Mouse (Mus musculus): ENCODE results near the gene Slc8b1.

Gene Slc8b1

DNA sequence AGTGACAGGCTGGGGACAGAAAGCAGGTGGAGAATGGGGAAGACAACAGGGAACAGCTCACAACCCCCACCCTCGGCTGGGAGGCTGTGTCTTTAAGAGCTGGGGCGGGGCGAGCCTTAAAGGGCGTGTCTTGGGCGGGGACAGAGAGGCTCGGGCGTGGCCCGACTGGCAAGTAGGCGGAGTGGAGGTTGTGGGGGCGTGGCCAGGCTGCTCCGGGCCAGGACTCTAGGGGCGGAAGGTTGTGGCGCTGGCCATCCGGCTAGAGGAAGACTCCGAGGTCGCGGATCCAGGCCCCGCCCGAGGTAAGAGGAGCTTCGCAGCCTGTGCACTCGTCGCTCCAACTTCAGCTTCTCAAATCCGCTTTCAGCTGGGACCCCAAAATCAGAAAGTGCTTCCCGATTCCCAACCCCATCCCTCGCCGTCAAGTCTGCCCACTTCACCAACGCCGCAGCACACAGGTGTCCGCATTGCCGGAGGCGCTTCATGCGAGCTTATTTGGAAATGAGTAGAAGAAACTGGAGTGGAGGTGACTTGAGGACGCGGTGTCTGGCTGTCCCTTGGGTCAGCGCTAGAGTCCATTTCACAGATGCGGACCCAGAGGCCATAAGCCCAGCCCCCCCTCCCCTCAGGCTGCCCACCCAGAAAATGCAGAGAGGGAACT lies at the start of gene Slc8b1:
Gene Slc8b1, plus strand, starts transcription at position 187 of the 661 bp plus-strand sequence.
- peak; percentile 93 for DNase-seq (ENCODE audit: low spot score)

DNA sequence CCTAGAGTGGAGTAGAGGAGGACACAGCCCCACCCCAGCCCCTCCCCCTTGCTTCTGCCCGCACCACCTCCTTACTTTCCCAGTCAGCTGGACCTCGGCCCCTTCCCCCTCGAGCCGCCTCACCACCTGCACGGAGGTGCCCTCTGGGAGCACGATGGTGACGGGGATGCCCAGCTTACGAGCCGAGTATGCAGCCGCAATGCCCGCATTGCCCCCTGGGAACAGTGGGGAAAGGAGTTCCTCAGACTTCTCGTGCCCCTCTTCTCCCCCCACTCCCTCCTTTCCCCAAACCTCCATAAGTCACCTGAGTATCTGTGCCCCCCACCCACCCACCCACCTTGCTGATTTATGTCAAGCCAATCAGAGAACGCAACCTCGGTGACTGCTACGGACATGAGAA lies 49.1 kb upstream of the Slc8b1 start:
- no peak for DNase-seq (ENCODE audit: low spot score)

DNA sequence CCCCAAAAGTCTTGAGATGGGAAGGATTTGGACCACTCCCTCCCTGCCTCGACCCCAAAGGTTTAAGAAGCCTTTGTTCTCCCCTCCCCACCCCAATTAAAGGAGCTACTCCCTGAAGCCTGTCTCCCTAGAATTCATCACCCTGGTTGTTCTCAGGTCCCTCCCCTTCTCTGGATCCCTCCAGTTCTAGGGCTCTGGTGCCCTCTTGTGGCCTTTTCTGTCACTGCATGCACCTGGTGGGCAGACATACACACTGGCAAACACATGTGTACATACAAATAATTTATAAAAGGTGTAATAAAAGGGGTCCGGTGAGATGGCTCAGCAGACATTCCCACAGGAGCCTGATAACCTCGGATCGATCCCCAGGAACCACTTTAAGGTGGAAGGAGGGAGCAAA lies 46.6 kb upstream of the Slc8b1 start:
- peak; percentile 31 for DNase-seq (ENCODE audit: low spot score)

DNA sequence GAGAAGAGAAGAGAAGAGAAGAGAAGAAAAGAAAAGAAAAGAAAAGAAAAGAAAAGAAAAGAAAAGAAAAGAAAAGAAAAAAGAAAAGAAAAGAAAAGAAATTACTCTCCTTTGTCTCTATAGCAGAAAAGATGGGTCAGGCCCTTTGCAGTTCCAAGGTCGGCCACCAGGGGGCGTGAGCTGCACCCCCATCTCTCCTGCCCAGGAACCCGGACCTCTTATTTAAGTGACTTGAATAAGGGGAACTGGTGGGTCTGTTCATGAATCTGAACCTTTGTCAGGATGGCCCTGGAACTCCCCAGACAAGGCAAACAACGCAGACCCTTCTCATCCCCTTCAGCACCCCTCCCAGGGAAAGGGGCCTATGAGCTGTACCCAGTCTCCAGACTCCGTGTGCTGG lies 45.9 kb upstream of the Slc8b1 start:
- DNase-seq (ENCODE audit: low spot score) = peak; percentile 60

DNA sequence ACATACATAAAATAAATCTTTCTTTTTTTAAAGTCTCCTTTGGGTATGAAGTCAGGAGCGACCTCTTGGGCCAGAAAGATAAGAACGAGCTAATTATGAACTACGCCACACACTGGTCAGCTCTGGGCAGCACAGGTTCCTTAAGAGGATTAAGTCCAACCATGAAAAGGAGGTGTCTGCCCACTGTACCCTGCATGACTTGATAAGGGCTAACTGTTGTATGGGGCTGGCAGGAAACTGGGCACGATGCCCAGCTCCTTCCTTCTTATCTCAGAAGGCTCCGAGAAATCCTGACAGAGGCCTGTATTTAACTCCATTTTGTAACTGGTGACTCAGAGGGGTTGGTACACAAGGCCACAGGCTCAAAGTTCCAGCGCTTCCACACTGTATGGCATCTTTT lies 45.1 kb upstream of the Slc8b1 start:
- DNase-seq (ENCODE audit: low spot score) = peak; percentile 82

DNA sequence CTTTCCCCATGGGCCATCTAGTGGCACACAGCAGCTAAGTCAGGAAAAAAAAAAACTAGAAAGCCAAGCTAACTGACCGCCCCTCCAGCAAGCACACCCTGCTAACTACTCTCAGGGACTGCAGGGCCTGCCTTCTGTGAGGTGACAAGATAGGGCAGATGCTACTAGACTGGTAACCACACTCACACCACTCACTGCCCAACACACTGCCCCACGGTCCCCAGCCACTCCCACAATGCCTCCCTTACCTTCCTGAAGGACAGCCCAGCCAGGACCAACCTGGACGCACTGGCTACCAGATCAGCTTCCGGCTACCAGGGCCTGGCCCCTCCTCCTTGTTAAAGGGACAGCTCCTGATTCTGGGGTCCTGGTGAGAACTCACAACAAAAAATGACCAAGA lies 43.9 kb upstream of the Slc8b1 start:
- DNase-seq (ENCODE audit: low spot score) = peak; percentile 58

DNA sequence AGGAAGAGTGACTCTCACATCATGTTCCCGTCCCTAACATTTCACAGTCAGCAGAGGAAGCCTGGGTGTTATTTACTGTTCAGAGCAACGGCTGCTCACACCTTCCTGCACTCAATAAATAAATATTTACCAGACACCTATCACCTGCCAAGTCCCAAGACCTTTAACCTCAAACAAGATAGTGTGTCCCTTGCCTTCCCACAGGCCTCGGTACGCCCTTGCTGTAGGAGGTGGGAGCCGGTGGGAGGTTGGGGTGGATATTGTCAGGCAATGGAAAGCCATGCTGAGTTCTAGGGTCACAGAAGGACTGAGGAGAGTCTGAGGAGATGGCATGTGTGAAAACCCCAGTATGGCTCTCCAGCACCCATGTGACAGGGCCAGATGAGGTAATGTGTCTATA lies 42.6 kb upstream of the Slc8b1 start:
- no peak for DNase-seq (ENCODE audit: low spot score)

DNA sequence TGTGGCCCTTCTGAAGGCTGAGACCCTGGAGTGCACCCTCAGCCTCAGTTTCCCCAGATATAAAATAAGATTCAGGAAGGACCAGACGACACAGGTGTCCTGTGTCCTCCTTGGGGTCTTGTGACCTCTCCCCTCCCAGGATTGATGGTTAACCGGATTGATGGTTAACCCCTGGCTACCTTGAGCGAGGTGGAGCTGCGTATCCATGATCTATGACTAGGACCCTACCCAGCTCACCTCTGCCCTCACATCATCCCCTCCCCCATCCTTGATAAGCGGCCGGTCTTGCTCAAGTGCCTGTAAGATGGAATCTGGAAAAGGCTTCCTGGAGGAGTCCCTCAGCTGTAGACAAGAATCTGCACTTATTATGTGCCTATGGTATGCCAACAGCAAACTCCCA lies 42.1 kb upstream of the Slc8b1 start:
- DNase-seq (ENCODE audit: low spot score) = no peak

DNA sequence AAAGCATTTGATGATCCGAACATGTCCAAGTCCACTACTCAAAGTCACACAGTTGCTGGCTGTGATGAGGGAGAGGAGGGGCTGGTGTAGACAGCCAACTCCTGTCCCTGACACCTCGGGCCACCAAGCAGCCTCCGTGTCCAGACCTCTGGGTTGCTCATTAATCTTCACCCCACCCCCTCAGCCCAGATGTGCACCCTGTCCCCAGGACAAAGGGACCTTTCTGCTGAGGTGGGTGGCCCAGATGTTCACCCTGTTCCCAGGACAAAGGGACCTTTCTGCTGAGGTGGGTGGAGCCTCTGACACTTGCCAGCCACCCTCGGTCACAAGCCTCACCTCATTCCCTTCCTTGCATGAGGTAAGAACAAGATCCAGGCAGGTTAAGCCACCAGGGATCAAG lies 39.4 kb upstream of the Slc8b1 start:
- DNase-seq (ENCODE audit: low spot score) = peak; percentile 4

DNA sequence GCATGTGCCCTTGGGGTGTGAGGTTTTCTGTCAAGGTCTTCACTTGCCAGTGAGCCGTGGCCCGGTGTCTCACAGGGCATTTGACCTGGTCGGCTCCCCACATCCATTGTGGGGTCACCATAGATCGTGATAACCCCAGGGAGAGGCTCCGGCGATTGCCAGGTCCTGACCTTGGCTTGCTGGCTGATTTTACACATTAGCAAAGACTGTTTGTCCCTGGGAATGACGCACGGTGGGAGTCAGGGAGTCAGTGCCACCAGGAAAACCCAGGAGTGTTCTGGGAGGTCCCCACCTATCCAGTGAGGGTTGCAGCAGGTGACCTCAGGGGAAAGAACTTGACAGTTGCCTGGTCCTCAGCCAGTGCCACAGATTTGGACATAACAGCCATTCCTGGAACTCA lies 38.2 kb upstream of the Slc8b1 start, which contains the start of gene Sdsl:
Gene Sdsl, minus strand, starts transcription at position 41 of the 400 bp plus-strand sequence.
- DNase-seq (ENCODE audit: low spot score) = peak; percentile 4

DNA sequence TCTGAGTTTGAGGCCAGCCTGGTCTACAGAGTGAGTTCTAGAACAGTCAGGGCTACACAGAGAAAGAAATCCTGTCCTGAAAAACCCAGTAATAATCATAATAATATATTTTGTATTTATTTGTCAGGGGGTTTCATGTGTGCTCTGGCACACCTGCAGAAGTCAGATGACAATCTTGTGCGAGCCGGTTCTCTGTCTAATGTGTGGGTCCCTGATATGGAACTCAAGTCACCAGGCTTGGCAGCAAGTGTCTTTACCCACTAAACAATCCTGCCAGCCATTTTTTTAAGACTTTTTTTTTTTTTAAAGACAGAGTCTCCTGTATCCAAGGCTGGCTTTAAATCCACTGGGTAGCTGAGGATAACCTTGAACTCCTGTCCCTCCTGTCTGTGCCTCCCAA lies 37.6 kb upstream of the Slc8b1 start:
- no peak for DNase-seq (ENCODE audit: low spot score)

DNA sequence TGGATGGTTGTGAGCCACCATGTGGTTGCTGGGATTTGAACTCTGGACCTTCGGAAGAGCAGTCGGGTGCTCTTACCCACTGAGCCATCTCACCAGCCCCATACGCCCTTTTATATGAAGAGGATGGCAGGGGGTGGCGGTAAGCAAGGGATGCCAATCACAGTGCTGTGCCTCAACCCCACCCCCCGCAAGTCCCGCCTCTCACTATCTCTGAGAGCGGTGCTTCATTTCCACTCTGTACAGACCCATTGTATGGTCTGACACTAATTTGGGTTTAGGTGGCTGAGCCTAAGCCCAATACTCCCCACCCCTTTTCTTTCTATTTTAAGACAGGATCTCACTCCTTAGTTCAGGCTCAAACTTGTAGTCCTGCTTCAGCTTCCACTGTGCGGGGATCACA lies 35.1 kb upstream of the Slc8b1 start:
- DNase-seq (ENCODE audit: low spot score) = no peak

DNA sequence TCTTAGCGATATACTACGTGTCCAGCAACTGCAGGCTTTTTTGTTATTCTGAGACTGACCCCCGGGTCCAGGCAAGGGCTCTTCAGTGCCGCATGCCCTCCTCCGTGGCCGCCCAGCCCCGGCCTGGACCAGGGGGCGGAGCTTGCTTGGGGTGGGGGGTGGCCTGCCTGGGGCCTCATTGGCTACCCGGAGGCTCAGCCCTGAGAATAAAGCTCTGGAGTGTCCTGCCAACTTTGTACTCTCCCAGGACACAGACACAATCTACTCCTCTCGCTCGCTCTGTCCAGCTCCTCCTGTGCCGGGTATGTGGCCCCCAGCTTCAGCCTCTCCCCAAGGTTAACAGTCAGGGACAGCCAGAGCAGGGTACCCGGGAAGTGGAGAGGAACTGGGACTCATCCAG lies 34.7 kb upstream of the Slc8b1 start, which contains the start of gene Sds:
Gene Sds, plus strand, starts transcription at position 231 of the 400 bp plus-strand sequence.
- no peak for DNase-seq (ENCODE audit: low spot score)

DNA sequence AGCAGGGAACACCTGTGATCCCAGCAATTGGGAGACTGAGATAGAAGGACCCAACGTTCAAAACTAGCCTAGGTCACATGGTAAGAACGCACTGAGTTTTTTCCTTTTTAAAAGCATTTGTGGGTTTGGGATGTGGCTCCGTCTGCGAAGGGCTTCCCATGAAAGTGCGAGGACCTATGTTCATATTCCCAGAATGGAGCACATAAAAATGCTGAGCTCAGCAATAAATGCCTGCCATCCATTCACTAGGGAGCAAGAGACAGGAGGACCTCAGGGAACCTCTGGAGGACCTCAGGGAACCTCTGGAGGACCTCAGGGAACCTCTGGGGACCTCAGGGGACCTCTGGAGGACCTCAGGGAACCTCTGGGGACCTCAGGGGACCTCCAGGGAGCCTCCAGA lies 33.0 kb upstream of the Slc8b1 start:
- no peak for DNase-seq (ENCODE audit: low spot score)

DNA sequence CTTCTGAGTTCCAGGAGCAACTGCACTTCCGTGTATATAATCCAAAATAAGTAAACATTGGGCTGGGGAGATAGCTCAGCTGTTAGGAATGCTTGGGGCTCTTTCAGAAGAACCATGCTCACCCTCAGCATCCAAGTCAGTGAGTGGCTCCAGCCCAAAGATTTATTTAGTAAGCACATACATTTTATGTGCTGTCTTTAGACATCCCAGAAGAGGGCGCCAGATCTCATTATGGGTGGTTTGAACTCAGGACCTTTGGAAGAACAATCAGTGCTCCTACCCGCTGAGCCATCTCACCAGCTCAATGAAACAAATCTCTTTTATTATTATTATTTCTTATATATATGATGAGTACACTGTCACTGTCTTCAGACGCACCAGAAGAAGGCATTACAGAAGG lies 31.4 kb upstream of the Slc8b1 start:
- no peak for DNase-seq (ENCODE audit: low spot score)

DNA sequence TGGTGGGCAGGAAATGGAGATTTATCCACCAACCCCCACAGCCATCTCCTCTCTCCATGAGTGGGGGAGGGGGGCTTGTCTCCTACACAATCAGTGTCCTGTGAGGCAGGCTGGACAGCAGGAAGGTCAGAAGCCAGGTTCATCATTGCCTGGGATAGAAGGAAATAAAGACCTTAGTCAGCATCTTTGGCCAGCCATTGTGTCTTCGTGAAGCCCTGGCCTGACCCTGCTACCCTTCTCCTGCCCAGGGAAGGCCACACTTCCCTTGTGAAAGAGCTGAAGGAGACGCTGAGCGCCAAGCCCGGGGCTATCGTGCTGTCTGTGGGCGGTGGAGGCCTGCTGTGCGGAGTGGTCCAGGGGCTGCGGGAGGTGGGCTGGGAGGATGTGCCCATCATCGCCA lies 29.8 kb upstream of the Slc8b1 start:
- DNase-seq (ENCODE audit: low spot score) = no peak

DNA sequence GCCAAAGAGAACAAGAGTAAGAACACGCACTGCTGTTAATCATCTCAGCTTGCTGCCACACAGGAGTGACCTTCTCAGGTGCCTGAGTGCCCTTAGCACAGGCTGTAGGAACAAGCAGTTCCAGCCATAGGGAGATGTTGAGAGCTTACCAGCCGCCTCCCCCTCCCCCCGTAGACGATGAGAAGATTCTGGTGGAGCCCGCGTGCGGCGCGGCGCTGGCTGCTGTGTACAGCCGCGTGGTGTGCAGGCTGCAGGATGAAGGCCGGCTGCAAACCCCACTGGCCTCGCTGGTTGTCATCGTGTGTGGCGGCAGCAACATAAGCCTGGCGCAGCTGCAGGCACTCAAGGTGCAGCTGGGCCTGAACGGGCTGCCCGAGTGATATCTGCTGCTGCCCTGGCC lies 27.6 kb upstream of the Slc8b1 start:
- no peak for DNase-seq (ENCODE audit: low spot score)

DNA sequence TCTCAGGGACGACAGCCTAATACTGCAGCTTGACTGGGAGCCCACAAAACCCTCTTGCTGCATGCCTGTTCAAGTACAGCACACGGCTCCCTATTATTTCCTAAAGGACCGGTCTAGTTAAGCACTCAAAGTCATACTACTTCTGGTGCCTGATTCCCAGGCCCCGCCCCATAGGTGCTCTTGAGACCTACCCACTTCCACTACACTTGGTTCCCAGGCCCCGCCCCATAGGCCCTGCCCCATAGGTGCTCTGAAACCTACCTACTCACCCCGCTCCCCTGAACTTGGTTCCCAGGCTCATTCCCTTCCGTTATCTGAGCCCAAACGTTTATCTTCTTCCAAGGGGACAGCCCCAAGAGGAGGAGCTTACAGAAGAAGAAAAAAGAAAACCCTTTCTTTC lies 23.1 kb upstream of the Slc8b1 start:
- no peak for DNase-seq (ENCODE audit: low spot score)

DNA sequence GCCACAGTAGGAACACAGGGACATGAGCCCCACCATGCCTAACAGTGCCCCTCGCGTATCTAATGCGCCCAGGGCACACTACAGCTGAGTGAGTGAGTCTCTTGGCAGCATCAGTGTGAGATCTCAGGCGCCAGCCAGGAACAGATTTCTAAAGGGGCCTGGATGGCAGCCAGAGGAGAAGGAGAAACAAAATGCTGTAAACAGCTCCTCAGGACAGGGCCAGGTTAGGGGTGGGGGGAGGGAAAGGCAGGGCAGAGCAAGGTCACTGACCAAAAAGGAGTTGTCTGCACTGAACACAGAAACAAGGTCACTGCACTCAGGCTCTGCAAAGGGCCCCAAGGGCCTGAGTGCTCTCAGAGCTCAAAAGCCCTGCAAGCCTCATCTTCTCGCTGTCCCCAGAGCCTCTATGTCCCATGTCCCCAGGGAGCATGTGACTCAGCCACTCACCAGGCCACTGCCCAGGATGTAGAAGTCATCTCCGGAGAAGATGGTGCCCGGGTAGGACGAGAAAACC lies 20.2 kb upstream of the Slc8b1 start:
- DNase-seq (ENCODE audit: low spot score) = peak; percentile 65

DNA sequence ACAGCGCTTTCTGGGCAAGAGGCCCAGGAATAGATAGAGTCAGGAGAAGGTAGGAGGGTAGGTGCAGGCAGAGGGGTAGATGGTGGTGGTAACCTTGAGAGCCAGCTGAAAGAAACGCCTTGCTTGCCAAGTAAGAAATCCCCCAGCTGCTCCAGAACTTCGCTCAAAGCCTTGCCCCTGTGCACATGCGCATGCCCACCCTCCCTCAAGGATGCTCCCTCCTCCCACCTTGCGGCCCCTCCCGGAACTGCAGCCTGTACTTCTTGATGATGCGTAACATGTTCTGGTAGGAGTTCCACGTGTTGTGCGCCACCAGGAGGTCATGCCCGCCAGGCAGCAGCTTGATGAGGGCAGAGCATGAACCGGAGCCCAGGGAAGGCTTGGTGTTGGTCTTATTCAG lies 18.5 kb upstream of the Slc8b1 start:
- DNase-seq (ENCODE audit: low spot score) = peak; percentile 65

DNA sequence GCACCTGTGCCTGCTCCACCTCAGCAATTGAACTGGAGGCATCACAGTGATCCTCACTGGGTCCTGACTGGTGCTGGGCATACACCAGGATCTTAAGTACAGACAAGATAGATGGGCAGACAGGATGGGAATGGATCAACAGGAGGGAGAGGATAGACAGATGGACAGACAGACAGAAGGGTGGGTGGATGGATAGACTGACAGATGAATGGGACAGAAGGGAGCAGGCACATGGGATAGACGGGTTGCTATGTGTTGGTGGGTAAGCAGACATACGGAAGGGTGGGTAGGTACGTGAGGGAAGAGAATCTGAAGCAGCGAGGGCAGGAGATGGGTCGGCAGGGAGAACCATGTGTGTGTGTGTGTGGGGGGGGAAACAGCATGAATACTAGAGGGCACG lies 17.5 kb upstream of the Slc8b1 start:
- DNase-seq (ENCODE audit: low spot score) = no peak

DNA sequence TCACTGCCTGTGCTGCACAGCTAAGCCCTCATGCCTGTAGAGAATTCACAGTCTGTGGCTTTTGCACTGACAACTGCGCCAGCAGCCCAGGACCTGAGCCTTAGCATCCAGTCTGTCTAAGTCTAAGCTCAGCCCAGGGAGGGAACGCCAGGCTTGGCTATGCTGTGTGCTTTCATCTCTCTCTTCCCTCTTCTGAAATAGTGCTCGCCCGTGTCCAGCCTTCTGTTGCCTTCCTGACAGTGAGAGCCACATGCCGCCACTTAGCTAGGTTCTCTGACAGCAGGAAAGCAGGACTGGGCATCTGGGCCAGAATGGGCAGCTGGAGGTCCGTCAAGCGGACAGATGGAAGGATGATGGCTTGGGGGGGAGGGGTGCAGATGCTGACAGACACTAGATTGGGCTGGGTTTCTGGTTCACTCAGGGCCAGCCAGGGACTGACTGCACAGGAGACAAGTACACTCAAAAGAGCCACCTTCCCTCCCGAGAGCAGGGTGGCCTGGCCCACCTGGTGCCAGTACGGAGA lies 17.0 kb upstream of the Slc8b1 start:
- no peak for DNase-seq (ENCODE audit: low spot score)

DNA sequence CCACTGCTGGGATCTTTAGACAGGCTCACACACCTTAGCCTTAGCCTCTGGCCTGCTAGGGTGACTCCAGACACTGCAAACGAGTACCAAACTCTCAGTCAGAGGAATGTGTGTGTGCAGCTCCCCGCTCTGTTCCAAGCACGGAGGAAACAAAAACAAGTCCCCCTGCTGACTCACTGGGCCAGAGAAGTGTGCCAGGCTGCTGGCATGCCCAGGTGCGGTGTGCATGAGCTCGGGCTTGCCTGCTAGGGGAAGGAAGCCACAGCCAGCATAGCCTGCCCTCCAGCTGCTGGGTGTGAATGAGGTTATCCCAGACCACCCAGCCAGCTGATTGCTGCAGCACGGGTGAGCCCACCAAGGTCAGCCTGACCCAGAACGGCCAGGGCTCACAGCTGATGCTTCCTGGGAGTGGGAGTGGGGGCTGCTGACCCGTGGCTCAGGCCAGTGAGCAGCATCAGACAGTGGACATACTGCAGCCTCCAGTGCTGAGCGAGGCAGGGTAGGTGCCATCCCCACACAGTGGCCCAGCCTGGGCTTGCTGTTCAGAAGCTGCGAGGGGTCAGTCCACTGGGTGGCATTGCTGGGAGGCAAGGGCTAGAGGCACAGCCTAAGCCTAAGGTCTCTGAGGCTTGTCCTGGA lies 15.8 kb upstream of the Slc8b1 start:
- DNase-seq (ENCODE audit: low spot score) = no peak

All from testis, postnatal 14 days (tissue).